Mouse (Mus musculus) neural tube, embryonic 11.5 days (tissue): ENCODE measurements around the gene C530008M17Rik. TPM values are rescaled to one million over a fixed set of nuclear protein-coding genes. Genes with fewer than 3 reads are reported as not detected.

Source experiments
- ATAC-seq: fragments of 200-750 bp; cut with Nextera tagmentation; 2 replicates; pipeline ENCODE4 v1.8.0; 2017; ENCODE audit warnings: moderate number of reproducible peaks, mild to moderate bottlenecking, moderate TSS enrichment, moderate library complexity; ENCODE audit not compliant: insufficient read depth, low FRiP score, low TSS enrichment
- DNase-seq: peaks from one replicate; pipeline ENCODE4 v3.0.0-alpha.2; 2015; ENCODE audit warnings: low spot score
- H3K27ac ChIP-seq: fragments of 300-500 bp; sonication (generic); 2 replicates; pipeline ENCODE4 v1.5.1; 2014; ENCODE audit warnings: low read depth, mild to moderate bottlenecking, low read length
- H3K27me3 ChIP-seq: fragments of 300-500 bp; sonication (generic); 2 replicates; pipeline ENCODE4 v1.6.1; 2014; ENCODE audit warnings: mild to moderate bottlenecking, low read length, mixed read lengths; ENCODE audit not compliant: control insufficient read depth, insufficient read depth
- H3K36me3 ChIP-seq: fragments of 300-500 bp; sonication (generic); 2 replicates; pipeline ENCODE4 v1.6.1; 2014; ENCODE audit warnings: mild to moderate bottlenecking, low read length, moderate library complexity, mixed read lengths; ENCODE audit not compliant: control insufficient read depth, insufficient read depth
- H3K4me1 ChIP-seq: fragments of 300-500 bp; sonication (generic); 2 replicates; pipeline ENCODE4 v1.6.1; 2014; ENCODE audit warnings: low read length, mixed read lengths; ENCODE audit not compliant: control insufficient read depth, insufficient read depth
- H3K4me2 ChIP-seq: fragments of 300-500 bp; sonication (generic); 2 replicates; pipeline ENCODE4 v1.6.1; 2014; ENCODE audit warnings: low read depth, mild to moderate bottlenecking, moderate library complexity
- H3K4me3 ChIP-seq: fragments of 300-500 bp; sonication (generic); 2 replicates; pipeline ENCODE4 v1.5.1; 2014; ENCODE audit warnings: low read depth, low read length
- H3K9ac ChIP-seq: fragments of 300-500 bp; sonication (generic); 2 replicates; pipeline ENCODE4 v1.6.1; 2014; ENCODE audit warnings: mild to moderate bottlenecking, low read length
- H3K9me3 ChIP-seq: fragments of 300-500 bp; sonication (generic); 2 replicates; pipeline ENCODE4 v1.6.1; 2016; ENCODE audit warnings: low read length; ENCODE audit not compliant: control insufficient read depth
- WGBS: fragments of 180-500 bp; shearing (Covaris S2); extraction: QIAGEN DNeasy Blood & Tissue Kit; methylation state at CpG from one replicate; pipeline ENCODE4 v1.1.7; 2014; 5-methylcytosine and 5-hydroxymethylcytosine counted together
- polyA plus RNA-seq: library from polyadenylated mRNA; unstranded; fragments of >200 nt; fragmentation: Nextera tagmentation; extraction: Ambion mirVana; gene quantifications from 2 replicates; pipeline ENCODE4 v1.2.1, GENCODE M21; 2014

The C530008M17Rik gene
- polyA plus RNA-seq, 1 experiment from 2014 or later: 38.6 TPM

DNA sequence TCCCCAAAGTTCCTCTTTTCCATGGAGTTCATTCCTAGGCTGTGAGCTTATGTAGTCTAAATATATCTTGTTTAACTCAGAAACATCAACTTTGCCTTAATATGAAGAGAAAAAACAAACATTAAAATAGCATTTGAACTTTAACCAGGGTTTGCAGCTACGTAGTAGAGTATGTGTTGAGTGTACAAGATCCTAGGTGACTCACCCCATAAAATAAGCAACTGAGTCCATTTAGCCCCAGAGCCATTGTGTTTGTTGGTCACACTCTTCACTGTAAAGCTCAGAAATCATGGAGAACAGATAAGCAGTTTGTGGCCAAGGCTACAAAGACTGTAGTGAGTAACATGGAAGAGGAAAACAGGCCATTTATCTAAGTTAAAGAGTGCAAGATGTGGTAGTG, 227.8 kb downstream of the C530008M17Rik start:
- H3K4me1 ChIP-seq: no peaks in the 10 kb centered on the region
- H3K36me3 ChIP-seq: 0 out of 2 replicates have a peak, but pooled peaks cover 2% of the 10 kb centered on the region
- H3K4me2 ChIP-seq: no peak overlapping the region
- no peaks in the 10 kb centered on the region for H3K27me3 ChIP-seq
- no peak for DNase-seq
- no peaks in the 10 kb centered on the region for H3K9me3 ChIP-seq
- H3K4me3 ChIP-seq: no peak overlapping the region
- 96% methylated on average over 1 of the region's 1 CpGs for WGBS
- H3K9ac ChIP-seq: no peak overlapping the region
- no peak for ATAC-seq
- no peak overlapping the region for H3K27ac ChIP-seq

DNA sequence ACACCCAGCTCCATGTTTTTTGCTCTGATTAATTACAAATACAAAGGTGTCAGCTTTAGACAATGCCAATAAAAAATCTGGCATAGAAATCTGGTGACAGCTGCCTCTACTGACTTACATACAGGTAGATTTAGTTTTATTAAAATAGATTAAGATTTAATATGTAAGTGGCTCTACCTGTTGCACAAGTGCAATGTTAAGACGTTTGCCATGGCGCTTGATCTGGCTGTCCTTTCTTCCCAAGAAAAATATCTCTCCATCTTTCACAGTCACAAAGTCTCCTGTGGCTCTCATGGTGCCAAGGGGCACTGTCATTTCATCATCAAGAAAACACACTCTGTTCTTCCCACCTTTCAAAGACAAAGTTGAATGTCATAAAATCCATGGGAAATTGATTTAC, 230.7 kb downstream of the C530008M17Rik start:
- no peak overlapping the region for H3K4me3 ChIP-seq
- no peak overlapping the region for H3K4me2 ChIP-seq
- no peak overlapping the region for H3K9ac ChIP-seq
- H3K27me3 ChIP-seq: no peaks in the 10 kb centered on the region
- 90% methylated on average over 2 of the region's 2 CpGs for WGBS
- H3K36me3 ChIP-seq: 0 out of 2 replicates have a peak, but pooled peaks cover 4% of the 10 kb centered on the region
- no peak overlapping the region for H3K27ac ChIP-seq
- H3K9me3 ChIP-seq: no peaks in the 10 kb centered on the region
- no peak for DNase-seq
- no peaks in the 10 kb centered on the region for H3K4me1 ChIP-seq
- no peak for ATAC-seq

DNA sequence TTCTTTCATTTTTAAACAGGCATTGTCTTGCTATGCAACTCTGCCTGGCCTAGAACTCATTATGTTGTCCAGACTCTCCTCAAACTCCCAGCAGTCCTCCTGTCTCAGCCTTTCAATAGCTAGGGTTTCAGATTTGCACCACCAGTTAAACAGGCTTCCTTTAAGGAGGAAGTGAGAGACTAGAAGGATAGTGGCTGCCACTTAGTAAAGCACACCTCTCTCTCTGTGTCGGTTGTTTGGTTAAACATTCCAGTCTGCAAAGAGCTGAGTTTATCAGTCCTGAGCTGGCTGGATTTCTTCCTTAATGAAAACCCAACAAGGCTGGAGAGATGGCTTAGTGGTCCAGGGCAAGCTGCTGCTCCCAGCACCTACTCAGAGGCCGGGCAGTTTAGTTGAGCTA, 236.3 kb downstream of the C530008M17Rik start:
- Histone ChIP-seq H3K4me2 (no peak overlapping the region), H3K27me3 (no peaks in the 10 kb centered on the region), H3K4me3 (no peak overlapping the region), H3K9me3 (no peaks in the 10 kb centered on the region), H3K9ac (no peak overlapping the region), H3K36me3 (0 out of 2 replicates have a peak, but pooled peaks cover 4% of the 10 kb centered on the region), H3K4me1 (no peaks in the 10 kb centered on the region), H3K27ac (no peak overlapping the region)
- WGBS: 83% methylated on average over 2 of the region's 2 CpGs
- ATAC-seq (no peak), DNase-seq (no peak)

DNA sequence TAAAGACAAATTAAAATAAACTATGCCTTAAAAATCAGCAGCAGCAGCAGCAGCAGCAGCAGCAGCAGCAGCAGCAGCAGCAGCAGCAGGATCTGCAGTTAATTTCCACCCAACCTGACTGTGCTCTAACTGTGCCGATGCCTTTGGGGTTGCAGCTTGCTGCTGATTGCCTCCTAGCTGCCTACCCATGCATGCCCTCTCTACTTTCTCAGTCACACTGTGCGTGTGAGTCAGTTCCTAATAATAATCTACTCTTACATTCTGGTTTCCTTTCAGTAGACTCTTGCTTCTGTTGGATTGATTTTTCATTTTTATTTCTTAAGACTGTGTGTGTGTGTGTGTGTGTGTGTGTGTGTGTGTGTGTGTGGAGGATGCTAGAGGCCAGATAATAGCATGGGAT, 236.8 kb downstream of the C530008M17Rik start:
- H3K27ac ChIP-seq: no peak overlapping the region
- ATAC-seq: no peak
- DNase-seq: no peak
- H3K4me3 ChIP-seq: no peak overlapping the region
- H3K9me3 ChIP-seq: no peaks in the 10 kb centered on the region
- no peak overlapping the region for H3K9ac ChIP-seq
- no peaks in the 10 kb centered on the region for H3K4me1 ChIP-seq
- no peak overlapping the region for H3K4me2 ChIP-seq
- no peaks in the 10 kb centered on the region for H3K27me3 ChIP-seq
- H3K36me3 ChIP-seq: 0 out of 2 replicates have a peak, but pooled peaks cover 4% of the 10 kb centered on the region
- WGBS: 85% methylated on average over 2 of the region's 2 CpGs

DNA sequence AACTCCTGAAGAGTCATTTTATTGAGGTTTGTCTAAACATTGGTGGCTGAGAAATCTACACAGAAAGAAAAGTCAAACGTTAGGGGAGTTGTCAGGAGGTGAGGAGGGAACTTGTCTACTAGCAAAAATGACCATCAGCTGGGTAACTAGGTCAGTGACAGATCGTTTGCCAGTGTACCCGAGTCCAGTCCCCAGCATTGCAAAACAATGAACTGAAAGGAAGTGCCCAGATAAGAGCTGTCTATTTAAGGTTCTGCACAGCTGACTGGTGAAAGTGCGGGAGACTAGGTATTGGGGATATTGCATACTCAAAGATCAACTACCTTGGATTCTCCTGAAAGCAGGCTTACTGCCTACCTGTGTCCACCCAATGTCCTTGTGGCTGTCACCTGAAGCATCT, 245.8 kb downstream of the C530008M17Rik start:
- ATAC-seq (no peak), DNase-seq (no peak)
- Histone ChIP-seq H3K27me3 (no peaks in the 10 kb centered on the region), H3K4me1 (no peaks in the 10 kb centered on the region), H3K27ac (no peak overlapping the region), H3K9me3 (no peaks in the 10 kb centered on the region), H3K36me3 (0 out of 2 replicates have a peak, but pooled peaks cover 2% of the 10 kb centered on the region), H3K4me3 (no peak overlapping the region), H3K4me2 (no peak overlapping the region), H3K9ac (no peak overlapping the region)
- WGBS: 81% methylated on average over 4 of the region's 4 CpGs

DNA sequence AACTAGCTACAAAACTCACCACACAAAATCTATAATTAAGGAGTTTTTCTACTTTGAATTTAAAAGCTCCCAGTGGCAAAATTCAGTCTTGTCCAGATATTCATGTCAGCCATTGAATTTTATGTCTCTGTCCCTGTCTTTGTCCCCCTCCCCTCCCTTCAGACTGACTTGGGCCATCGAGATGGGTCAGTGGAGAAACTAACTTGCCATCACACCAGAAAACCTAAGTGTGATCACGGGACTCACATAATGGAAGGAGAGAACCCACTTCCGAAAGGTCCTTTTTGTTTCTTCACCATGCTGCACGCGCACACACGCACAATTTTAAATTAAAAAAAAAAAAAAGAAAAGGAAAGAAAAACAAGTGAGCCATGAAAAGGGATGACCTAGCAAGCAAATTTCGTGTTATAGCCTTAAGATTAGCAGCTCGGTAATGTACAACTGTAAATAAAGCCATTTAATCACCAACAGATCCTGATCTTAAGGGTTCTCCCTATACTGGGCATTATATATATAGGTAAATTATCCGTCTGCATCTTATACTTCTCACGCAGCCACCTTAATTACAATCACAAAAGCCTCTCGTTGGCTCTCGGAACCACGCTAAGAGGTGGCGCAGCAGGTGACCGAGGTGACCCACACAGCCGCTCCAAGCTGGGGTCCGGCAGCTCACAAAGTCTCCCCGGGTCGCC, 248.5 kb downstream of the C530008M17Rik start:
- peak overlapping the region; percentile 73 for H3K4me3 ChIP-seq
- H3K36me3 ChIP-seq: 0 out of 2 replicates have a peak, but pooled peaks cover 2% of the 10 kb centered on the region
- H3K4me1 ChIP-seq: no peaks in the 10 kb centered on the region
- WGBS: 5% methylated on average over 19 of the region's 19 CpGs
- H3K27ac ChIP-seq: no peak overlapping the region
- peak; percentile 4; the same call in 1 of the 2 replicates for ATAC-seq
- no peaks in the 10 kb centered on the region for H3K9me3 ChIP-seq
- H3K27me3 ChIP-seq: no peaks in the 10 kb centered on the region
- peak; percentile 23 for DNase-seq
- peak overlapping the region; percentile 57 for H3K4me2 ChIP-seq
- peak overlapping the region; percentile 81 for H3K9ac ChIP-seq

DNA sequence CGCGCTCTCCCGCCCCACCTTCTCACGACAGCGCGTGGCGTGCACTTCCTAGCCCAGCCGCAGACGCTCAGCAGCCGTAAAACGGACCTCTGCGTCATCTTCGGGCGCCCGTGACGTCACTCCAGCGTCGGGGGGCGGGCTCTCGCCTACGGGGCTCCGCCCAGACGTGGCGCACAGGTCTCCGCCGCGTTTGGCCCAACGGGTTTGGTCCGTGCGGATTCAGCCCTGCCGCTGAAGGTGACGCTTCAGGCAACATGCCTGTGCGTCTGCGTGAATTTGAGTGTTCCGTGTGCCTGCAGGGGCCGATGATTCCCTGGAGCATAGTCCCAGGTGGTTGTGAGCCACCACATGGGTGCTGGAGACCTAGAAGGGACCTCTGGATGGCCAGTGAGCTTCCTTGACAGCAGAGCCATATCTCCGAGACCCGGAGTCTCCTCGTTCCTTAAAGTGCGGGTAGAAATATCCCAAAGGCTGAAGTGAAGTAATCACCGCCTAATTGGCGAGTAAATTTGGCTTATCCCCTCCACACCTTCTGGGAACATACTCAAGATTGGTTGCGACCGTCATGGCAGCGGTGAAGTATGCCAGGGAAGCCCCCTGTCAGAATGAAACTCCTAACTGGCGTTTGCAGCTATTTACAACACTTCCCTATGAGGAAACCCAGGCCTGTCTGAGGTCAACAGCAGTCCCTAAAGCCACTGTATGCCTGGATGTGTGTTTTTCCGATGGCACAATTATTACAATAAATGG, 249.3 kb downstream of the C530008M17Rik start, which contains the start of gene Aasdh:
Aasdh (minus strand) TSS at position 110 of the 750 bp plus-strand sequence.
- ATAC-seq (peak; percentile 95), DNase-seq (peak; percentile 99)
- no peaks in the 10 kb centered on the region for H3K27me3 ChIP-seq
- H3K9me3 ChIP-seq: no peaks in the 10 kb centered on the region
- H3K36me3 ChIP-seq: 0 out of 2 replicates have a peak, but pooled peaks cover 2% of the 10 kb centered on the region
- 0 out of 2 replicates have a peak within 1 kb of the TSS, but pooled peaks have one; percentile 54 for H3K27ac ChIP-seq
- no peaks in the 10 kb centered on the region for H3K4me1 ChIP-seq
- peak within 1 kb of the TSS; percentile 57 for H3K4me2 ChIP-seq
- H3K9ac ChIP-seq: peak within 1 kb of the TSS; percentile 81
- WGBS: under 1% methylated on average over 47 of the region's 47 CpGs
- H3K4me3 ChIP-seq: peak within 1 kb of the TSS; percentile 73

DNA sequence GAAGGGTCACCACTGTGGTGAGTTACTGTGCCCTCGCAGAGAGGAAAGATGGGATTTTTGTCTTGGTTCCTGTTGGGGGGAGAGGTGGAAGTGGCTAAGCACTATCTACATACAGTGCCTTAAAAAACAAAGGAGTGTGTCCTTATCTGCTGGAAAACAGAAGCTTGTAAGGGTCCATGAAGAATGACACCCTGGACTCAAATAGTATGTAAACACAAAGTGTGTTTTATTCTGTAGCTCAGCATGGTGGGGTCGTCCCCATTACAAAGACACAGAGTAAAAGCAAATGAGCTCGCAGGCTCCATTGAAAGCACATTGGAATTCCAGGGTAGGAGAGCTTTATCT, 249.8 kb downstream of the C530008M17Rik start:
- no peaks in the 10 kb centered on the region for H3K4me1 ChIP-seq
- no peak; the same call in 1 of the 2 replicates for ATAC-seq
- H3K4me2 ChIP-seq: peak overlapping the region; percentile 57
- H3K9ac ChIP-seq: peak overlapping the region; percentile 81
- DNase-seq: no peak
- no peaks in the 10 kb centered on the region for H3K9me3 ChIP-seq
- 0 out of 2 replicates have a peak overlapping the region, but pooled peaks have one; percentile 54 for H3K27ac ChIP-seq
- 43% methylated on average over 3 of the region's 3 CpGs for WGBS
- 0 out of 2 replicates have a peak, but pooled peaks cover under 1% of the 10 kb centered on the region for H3K36me3 ChIP-seq
- peak overlapping the region; percentile 73 for H3K4me3 ChIP-seq
- H3K27me3 ChIP-seq: no peaks in the 10 kb centered on the region
